Mouse (Mus musculus): ENCODE data around the gene Apba2.

GRCm38 (mm10) chr7:64631781-64632351 is 130.4 kb downstream of the Apba2 start:
- TF ChIP-seq CTCF (conservative IDR thresholded peaks at IDR 0.05; ENCODE audit: insufficient read depth, insufficient read length, low read depth, low read length) (no peak), POLR2A (IDR thresholded peaks at IDR 0.05; ENCODE audit: low read depth, low read length) (no peak)

Measured in kidney, adult 2 months (tissue).